Mouse (Mus musculus): ENCODE measurements around the gene Kank3. TPM values are rescaled to one million over a fixed set of nuclear protein-coding genes. Genes with fewer than 3 reads are reported as not detected.

Kank3 gene
- polyA plus RNA-seq, 1 experiment from 2014 or later = 28.8 TPM

- Histone ChIP-seq H3K9ac (ENCODE audit: low read length) (no peak overlapping the region), H3K4me3 (ENCODE audit: low read depth, low read length) (no peak overlapping the region), H3K36me3 (ENCODE audit: control insufficient read depth, insufficient read depth, low read length) (no peaks in the 10 kb centered on the region), H3K4me1 (replicated peaks; ENCODE audit: control insufficient read depth, insufficient read depth, low read length) (no peaks in the 10 kb centered on the region), H3K27ac (ENCODE audit: low read depth) (no peak overlapping the region), H3K4me2 (ENCODE audit: low read length) (no peak overlapping the region), H3K9me3 (ENCODE audit: control insufficient read depth, low read length) (no peaks in the 10 kb centered on the region), H3K27me3 (replicated peaks; ENCODE audit: control insufficient read depth, insufficient read depth, low read length) (no peaks in the 10 kb centered on the region)
- DNase-seq (ENCODE audit: low spot score) = no peak
- ATAC-seq (replicated peaks; ENCODE audit: low FRiP score, low TSS enrichment, low read depth) = no peak
- WGBS = 26% methylated on average over 1 of the region's 1 CpGs
Measured at GRCm38 (mm10) chr17:33799277-33799676, 11.0 kb upstream of the Kank3 start.

- Histone ChIP-seq H3K27ac (ENCODE audit: low read depth) (no peak overlapping the region), H3K4me1 (replicated peaks; ENCODE audit: control insufficient read depth, insufficient read depth, low read length) (no peaks in the 10 kb centered on the region), H3K4me3 (ENCODE audit: low read depth, low read length) (no peak overlapping the region), H3K9ac (ENCODE audit: low read length) (no peak overlapping the region), H3K36me3 (ENCODE audit: control insufficient read depth, insufficient read depth, low read length) (no peaks in the 10 kb centered on the region), H3K9me3 (ENCODE audit: control insufficient read depth, low read length) (no peaks in the 10 kb centered on the region), H3K4me2 (ENCODE audit: low read length) (no peak overlapping the region), H3K27me3 (replicated peaks; ENCODE audit: control insufficient read depth, insufficient read depth, low read length) (no peaks in the 10 kb centered on the region)
- ATAC-seq (replicated peaks; ENCODE audit: low FRiP score, low TSS enrichment, low read depth) = no peak
- 7% methylated on average over 2 of the region's 2 CpGs for WGBS
- DNase-seq (ENCODE audit: low spot score) = no peak
Measured at GRCm38 (mm10) chr17:33802221-33802620, 8.1 kb upstream of the Kank3 start.

- no peak overlapping the region for H3K4me2 ChIP-seq (ENCODE audit: low read length)
- ATAC-seq (replicated peaks; ENCODE audit: low FRiP score, low TSS enrichment, low read depth) = no peak
Measured at GRCm38 (mm10) chr17:33804205-33804604, 6.1 kb upstream of the Kank3 start.

DNA sequence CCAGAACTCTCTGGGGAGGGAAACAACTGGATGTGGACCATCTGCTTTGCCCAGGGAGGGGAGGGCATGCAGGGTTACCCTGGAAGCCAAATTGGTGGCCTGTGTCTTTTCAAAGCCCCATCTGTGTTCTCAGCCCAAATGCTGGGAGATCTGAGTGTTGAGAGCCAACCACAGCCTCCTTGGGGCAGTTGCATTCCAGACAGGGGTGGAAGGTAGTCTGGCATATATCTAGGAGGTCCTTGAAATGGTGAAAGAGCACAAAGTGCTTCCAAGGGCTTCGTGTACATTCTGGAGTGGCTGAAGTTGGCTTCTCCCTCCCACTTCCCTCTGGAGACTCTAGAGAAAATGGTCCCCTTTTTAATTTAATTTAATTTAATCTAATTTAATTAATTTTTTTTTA, 5.6 kb upstream of the Kank3 start:
- no peak for ATAC-seq (replicated peaks; ENCODE audit: low FRiP score, low TSS enrichment, low read depth)
- Histone ChIP-seq H3K27ac (ENCODE audit: low read depth) (no peak overlapping the region), H3K36me3 (ENCODE audit: control insufficient read depth, insufficient read depth, low read length) (no peaks in the 10 kb centered on the region), H3K9me3 (ENCODE audit: control insufficient read depth, low read length) (no peaks in the 10 kb centered on the region), H3K4me1 (replicated peaks; ENCODE audit: control insufficient read depth, insufficient read depth, low read length) (no peaks in the 10 kb centered on the region), H3K4me3 (ENCODE audit: low read depth, low read length) (no peak overlapping the region), H3K4me2 (ENCODE audit: low read length) (no peak overlapping the region), H3K27me3 (replicated peaks; ENCODE audit: control insufficient read depth, insufficient read depth, low read length) (no peaks in the 10 kb centered on the region), H3K9ac (ENCODE audit: low read length) (no peak overlapping the region)
- WGBS = 28% methylated on average over 1 of the region's 1 CpGs
- DNase-seq (ENCODE audit: low spot score) = no peak

More at GRCm38 (mm10) chr17:33804205-33804604, 6.1 kb upstream of the Kank3 start:
- no peaks in the 10 kb centered on the region for H3K4me1 ChIP-seq (replicated peaks; ENCODE audit: control insufficient read depth, insufficient read depth, low read length)
- no peaks in the 10 kb centered on the region for H3K9me3 ChIP-seq (ENCODE audit: control insufficient read depth, low read length)
- no peak overlapping the region for H3K27ac ChIP-seq (ENCODE audit: low read depth)
- H3K4me3 ChIP-seq (ENCODE audit: low read depth, low read length) = no peak overlapping the region
- no peak for DNase-seq (ENCODE audit: low spot score)
- H3K9ac ChIP-seq (ENCODE audit: low read length) = no peak overlapping the region
- 56% methylated on average over 4 of the region's 4 CpGs for WGBS
- no peaks in the 10 kb centered on the region for H3K36me3 ChIP-seq (ENCODE audit: control insufficient read depth, insufficient read depth, low read length)
- H3K27me3 ChIP-seq (replicated peaks; ENCODE audit: control insufficient read depth, insufficient read depth, low read length) = no peaks in the 10 kb centered on the region

- H3K27ac ChIP-seq (ENCODE audit: low read depth) = no peak overlapping the region
- no peaks in the 10 kb centered on the region for H3K9me3 ChIP-seq (ENCODE audit: control insufficient read depth, low read length)
- no peak overlapping the region for H3K9ac ChIP-seq (ENCODE audit: low read length)
- no peaks in the 10 kb centered on the region for H3K27me3 ChIP-seq (replicated peaks; ENCODE audit: control insufficient read depth, insufficient read depth, low read length)
- DNase-seq (ENCODE audit: low spot score) = no peak
- H3K4me1 ChIP-seq (replicated peaks; ENCODE audit: control insufficient read depth, insufficient read depth, low read length) = peaks cover 8% of the 10 kb centered on the region; the same call in 1 of the 2 replicates
- 47% methylated on average over 8 of the region's 9 CpGs for WGBS
- H3K36me3 ChIP-seq (ENCODE audit: control insufficient read depth, insufficient read depth, low read length) = no peaks in the 10 kb centered on the region
- no peak overlapping the region for H3K4me2 ChIP-seq (ENCODE audit: low read length)
- no peak overlapping the region for H3K4me3 ChIP-seq (ENCODE audit: low read depth, low read length)
- ATAC-seq (replicated peaks; ENCODE audit: low FRiP score, low TSS enrichment, low read depth) = no peak
Measured at GRCm38 (mm10) chr17:33807181-33807888, 3.0 kb upstream of the Kank3 start.

GRCm38 (mm10) chr17:33808192-33808591, 2.1 kb upstream of the Kank3 start:
- H3K9ac ChIP-seq (ENCODE audit: low read length) = no peak overlapping the region
- WGBS = 30% methylated on average over 10 of the region's 10 CpGs
- peaks cover 8% of the 10 kb centered on the region; the same call in 1 of the 2 replicates for H3K4me1 ChIP-seq (replicated peaks; ENCODE audit: control insufficient read depth, insufficient read depth, low read length)
- DNase-seq (ENCODE audit: low spot score) = no peak
- H3K27me3 ChIP-seq (replicated peaks; ENCODE audit: control insufficient read depth, insufficient read depth, low read length) = no peaks in the 10 kb centered on the region
- no peak overlapping the region for H3K4me3 ChIP-seq (ENCODE audit: low read depth, low read length)
- H3K4me2 ChIP-seq (ENCODE audit: low read length) = no peak overlapping the region
- H3K9me3 ChIP-seq (ENCODE audit: control insufficient read depth, low read length) = no peaks in the 10 kb centered on the region
- ATAC-seq (replicated peaks; ENCODE audit: low FRiP score, low TSS enrichment, low read depth) = no peak
- no peak overlapping the region for H3K27ac ChIP-seq (ENCODE audit: low read depth)
- H3K36me3 ChIP-seq (ENCODE audit: control insufficient read depth, insufficient read depth, low read length) = no peaks in the 10 kb centered on the region

DNA sequence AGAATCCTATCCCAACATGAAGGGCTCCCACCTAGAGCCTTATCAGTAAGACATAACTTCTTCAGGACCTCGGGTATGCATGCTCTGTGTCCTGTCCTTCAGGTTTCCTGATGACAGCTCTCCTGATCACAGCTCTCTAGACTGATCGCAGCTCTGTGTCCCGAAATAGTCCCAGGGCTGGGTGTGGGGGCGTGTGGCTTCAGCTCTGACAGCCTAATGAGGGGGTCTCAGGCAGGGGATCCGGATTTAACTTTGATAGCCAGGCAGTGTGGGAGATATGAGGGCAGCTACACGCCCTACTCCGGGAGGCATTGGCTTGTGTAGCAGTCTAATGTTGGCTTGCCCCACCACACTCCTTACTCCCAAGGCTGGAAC, 810 bp downstream of the Kank3 start:
- H3K4me1 ChIP-seq (replicated peaks; ENCODE audit: control insufficient read depth, insufficient read depth, low read length) = peaks cover 8% of the 10 kb centered on the region; the same call in 1 of the 2 replicates
- H3K27ac ChIP-seq (ENCODE audit: low read depth) = no peak overlapping the region
- peak overlapping the region; percentile 92 for H3K4me2 ChIP-seq (ENCODE audit: low read length)
- H3K9me3 ChIP-seq (ENCODE audit: control insufficient read depth, low read length) = no peaks in the 10 kb centered on the region
- no peaks in the 10 kb centered on the region for H3K27me3 ChIP-seq (replicated peaks; ENCODE audit: control insufficient read depth, insufficient read depth, low read length)
- peak overlapping the region; percentile 44 for H3K4me3 ChIP-seq (ENCODE audit: low read depth, low read length)
- H3K9ac ChIP-seq (ENCODE audit: low read length) = peak overlapping the region; percentile 44
- no peaks in the 10 kb centered on the region for H3K36me3 ChIP-seq (ENCODE audit: control insufficient read depth, insufficient read depth, low read length)
- 18% methylated on average over 7 of the region's 7 CpGs for WGBS
- no peak for DNase-seq (ENCODE audit: low spot score)
- no peak for ATAC-seq (replicated peaks; ENCODE audit: low FRiP score, low TSS enrichment, low read depth)

GRCm38 (mm10) chr17:33812475-33812874, 2.2 kb downstream of the Kank3 start:
- 50% methylated on average over 3 of the region's 3 CpGs for WGBS
- DNase-seq (ENCODE audit: low spot score) (no peak), ATAC-seq (replicated peaks; ENCODE audit: low FRiP score, low TSS enrichment, low read depth) (no peak)
- no peak overlapping the region for H3K27ac ChIP-seq (ENCODE audit: low read depth)
- H3K4me2 ChIP-seq (ENCODE audit: low read length) = no peak overlapping the region
- no peaks in the 10 kb centered on the region for H3K9me3 ChIP-seq (ENCODE audit: control insufficient read depth, low read length)
- H3K9ac ChIP-seq (ENCODE audit: low read length) = no peak overlapping the region
- H3K36me3 ChIP-seq (ENCODE audit: control insufficient read depth, insufficient read depth, low read length) = no peaks in the 10 kb centered on the region
- no peaks in the 10 kb centered on the region for H3K27me3 ChIP-seq (replicated peaks; ENCODE audit: control insufficient read depth, insufficient read depth, low read length)
- no peak overlapping the region for H3K4me3 ChIP-seq (ENCODE audit: low read depth, low read length)
- peaks cover 8% of the 10 kb centered on the region; the same call in 1 of the 2 replicates for H3K4me1 ChIP-seq (replicated peaks; ENCODE audit: control insufficient read depth, insufficient read depth, low read length)

DNA sequence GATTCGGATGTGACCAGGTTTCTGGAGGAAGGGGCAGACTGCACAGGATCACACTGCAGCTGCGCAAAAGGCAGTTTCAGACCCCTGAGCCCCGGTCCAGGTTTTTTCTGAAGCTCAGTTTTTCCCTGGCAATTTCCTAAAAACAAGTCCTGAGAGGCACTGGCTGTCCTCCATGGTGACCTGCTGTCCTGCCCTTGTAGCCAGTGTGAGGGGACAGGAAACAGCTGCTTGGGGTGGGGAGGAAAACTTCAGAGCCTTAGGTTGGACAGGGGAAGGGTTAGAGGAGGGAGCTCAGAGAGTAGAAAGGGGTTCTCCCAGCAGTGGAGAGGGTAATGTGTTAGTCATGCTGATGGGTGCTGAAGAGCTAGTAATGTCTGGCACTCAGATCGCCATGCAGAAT, 2.7 kb downstream of the Kank3 start:
- H3K4me1 ChIP-seq (replicated peaks; ENCODE audit: control insufficient read depth, insufficient read depth, low read length) = peaks cover 10% of the 10 kb centered on the region; the same call in 1 of the 2 replicates
- no peak overlapping the region for H3K4me3 ChIP-seq (ENCODE audit: low read depth, low read length)
- H3K9me3 ChIP-seq (ENCODE audit: control insufficient read depth, low read length) = no peaks in the 10 kb centered on the region
- DNase-seq (ENCODE audit: low spot score) (no peak), ATAC-seq (replicated peaks; ENCODE audit: low FRiP score, low TSS enrichment, low read depth) (no peak)
- WGBS = 66% methylated on average over 4 of the region's 4 CpGs
- no peak overlapping the region for H3K27ac ChIP-seq (ENCODE audit: low read depth)
- H3K4me2 ChIP-seq (ENCODE audit: low read length) = no peak overlapping the region
- H3K9ac ChIP-seq (ENCODE audit: low read length) = no peak overlapping the region
- no peaks in the 10 kb centered on the region for H3K27me3 ChIP-seq (replicated peaks; ENCODE audit: control insufficient read depth, insufficient read depth, low read length)
- H3K36me3 ChIP-seq (ENCODE audit: control insufficient read depth, insufficient read depth, low read length) = no peaks in the 10 kb centered on the region

Data from intestine, embryonic 14.5 days (tissue).